Mouse (Mus musculus) E14TG2a.4 (cell line): ENCODE results near the gene Rd3l.

Experiments used
- CTCF ChIP-seq: conservative IDR thresholded peaks from 2 replicates; pipeline ENCODE4 v1.5.1; 2014; ENCODE audit warnings: low read length
- NANOG ChIP-seq: IDR thresholded peaks from 2 replicates; pipeline ENCODE4 v1.6.1; 2014; ENCODE audit warnings: borderline replicate concordance, low read length, mixed read lengths
- POU5F1 ChIP-seq: IDR thresholded peaks from 2 replicates; pipeline ENCODE4 v1.6.1; 2014; ENCODE audit warnings: low read length, borderline replicate concordance

DNA sequence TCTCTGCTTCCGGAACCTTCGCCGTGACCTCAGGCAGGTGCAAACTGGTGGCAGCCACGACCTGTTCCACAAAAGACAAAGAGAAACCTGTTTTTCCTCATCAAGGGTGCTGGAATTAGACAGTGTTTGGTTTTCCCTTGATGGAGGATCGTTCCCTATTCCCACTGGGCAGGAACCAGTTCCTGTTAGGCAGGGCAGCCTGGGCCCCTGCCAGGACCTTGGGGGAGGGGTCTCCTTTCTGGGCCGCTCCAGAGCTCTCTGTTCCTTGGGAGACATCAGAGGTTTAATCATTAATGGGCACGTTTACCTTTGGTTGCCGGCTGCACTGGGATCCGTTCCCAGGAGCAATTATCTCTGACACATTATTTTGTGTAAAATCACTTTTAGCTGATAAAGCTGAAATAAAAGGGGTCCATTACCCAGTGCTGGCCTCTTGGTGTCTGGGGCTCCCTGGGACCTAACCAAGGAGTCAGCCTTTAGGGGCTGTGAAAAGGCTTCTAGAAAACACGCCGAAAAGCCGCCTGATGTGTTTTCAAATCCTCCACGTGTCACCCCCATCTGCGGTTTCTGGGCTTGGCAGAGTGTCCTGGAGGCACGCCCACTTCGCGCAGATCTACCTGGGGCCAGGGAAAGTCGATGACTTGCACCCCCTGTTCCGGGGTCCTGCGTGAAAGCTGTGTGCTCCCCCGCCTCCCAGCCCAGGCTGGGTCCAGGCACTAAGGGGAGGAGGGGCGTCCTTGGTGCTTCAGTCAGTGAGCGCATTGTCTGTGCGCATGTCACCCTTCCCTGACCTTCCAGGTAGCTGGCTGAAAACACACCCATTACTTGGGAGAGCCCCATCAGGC lies 44.2 kb downstream of the Rd3l start:
- TF ChIP-seq CTCF (no peak), POU5F1 (no peak), NANOG (no peak)
